Mouse (Mus musculus) ES-E14 (cell line): Measurements from ENCODE around the gene Prss57. TPM values are rescaled to one million over a fixed set of nuclear protein-coding genes. Genes with fewer than 3 reads are reported as not detected.

ENCODE experiments used
- DNase-seq: peaks from one replicate; pipeline ENCODE4 v3.0.0-alpha.2; 2013; ENCODE audit warnings: low read depth, low spot score
- H3K27ac ChIP-seq: 2 replicates; pipeline ENCODE4 v1.5.1; 2012; ENCODE audit warnings: low read depth, mild to moderate bottlenecking, low read length, moderate library complexity, mixed read lengths; ENCODE audit not compliant: poor library complexity, insufficient read depth, severe bottlenecking
- H3K36me3 ChIP-seq: 2 replicates; pipeline ENCODE4 v1.6.1; 2012; ENCODE audit warnings: mild to moderate bottlenecking, low read length, moderate library complexity, mixed read lengths; ENCODE audit not compliant: control insufficient read depth, poor library complexity, insufficient read depth, severe bottlenecking
- H3K4me1 ChIP-seq, 2 experiments: fragments of 150-350 bp in 1 of 2; sonication (generic) in 1 of 2; 2 replicates each; pipeline ENCODE4 v1.6.1; 2012; ENCODE audit warnings: low read length in 2 of 2, mild to moderate bottlenecking in 1 of 2, mixed read lengths in 1 of 2; ENCODE audit not compliant: control insufficient read depth in 2 of 2, insufficient read depth in 2 of 2, poor library complexity in 1 of 2
- H3K4me3 ChIP-seq, 2 experiments: fragments of 150-350 bp in 1 of 2; sonication (generic) in 1 of 2; 2 replicates each; pipeline ENCODE4 v1.5.1; 2012; ENCODE audit warnings: low read length in 2 of 2, low read depth in 1 of 2, mild to moderate bottlenecking in 1 of 2, mixed read lengths in 1 of 2; ENCODE audit not compliant: insufficient read depth in 1 of 2, poor library complexity in 1 of 2, severe bottlenecking in 1 of 2
- H3K9ac ChIP-seq: 2 replicates; pipeline ENCODE4 v1.6.1; 2012; ENCODE audit warnings: low read depth, mild to moderate bottlenecking, low read length, mixed read lengths; ENCODE audit not compliant: poor library complexity, insufficient read depth, severe bottlenecking
- H3K9me3 ChIP-seq: fragments of 150-350 bp; sonication (generic); 2 replicates; pipeline ENCODE4 v1.6.1; 2012; ENCODE audit warnings: low read depth, mild to moderate bottlenecking, low read length; ENCODE audit not compliant: control insufficient read depth, insufficient read depth
- CHD2 ChIP-seq: IDR thresholded peaks from 2 replicates; pipeline ENCODE4 v1.6.1; 2014; ENCODE audit warnings: mild to moderate bottlenecking, low read depth, low read length, inconsistent platforms
- HCFC1 ChIP-seq: IDR thresholded peaks from 2 replicates; pipeline ENCODE4 v1.6.1; 2012; ENCODE audit warnings: low read length, inconsistent platforms, borderline replicate concordance; ENCODE audit not compliant: insufficient read depth
- MAFK ChIP-seq: IDR thresholded peaks from 2 replicates; pipeline ENCODE4 v1.6.1; 2014; ENCODE audit warnings: mild to moderate bottlenecking, low read depth, low read length, inconsistent platforms; ENCODE audit not compliant: insufficient read depth
- ZC3H11A ChIP-seq: IDR thresholded peaks from 2 replicates; pipeline ENCODE4 v1.6.1; 2012; ENCODE audit warnings: low read depth, mild to moderate bottlenecking, inconsistent platforms, low read length, borderline replicate concordance
- ZNF384 ChIP-seq: IDR thresholded peaks from 2 replicates; pipeline ENCODE4 v1.6.1; 2012; ENCODE audit warnings: low read depth, low read length, inconsistent platforms
- in situ Hi-C, 2 experiments: fragments of 600-800 bp; cut with MboI; formaldehyde crosslinking; loops; one replicate each; pipeline ENCODE4 v1.15.1; 2025; ENCODE audit warnings: low sequenced_read_pairs in 2 of 2, inconsistent platforms in 1 of 2; ENCODE audit not compliant: unreplicated experiment in 2 of 2
- total RNA-seq: library from RNA; depleted of rRNA; stranded (reverse); fragments of 300-350 nt; gene quantifications from 2 replicates; pipeline ENCODE4 v1.2.3, GENCODE M21; 2012

Prss57 gene
- total RNA-seq, 1 experiment: 0.27 TPM

DNA sequence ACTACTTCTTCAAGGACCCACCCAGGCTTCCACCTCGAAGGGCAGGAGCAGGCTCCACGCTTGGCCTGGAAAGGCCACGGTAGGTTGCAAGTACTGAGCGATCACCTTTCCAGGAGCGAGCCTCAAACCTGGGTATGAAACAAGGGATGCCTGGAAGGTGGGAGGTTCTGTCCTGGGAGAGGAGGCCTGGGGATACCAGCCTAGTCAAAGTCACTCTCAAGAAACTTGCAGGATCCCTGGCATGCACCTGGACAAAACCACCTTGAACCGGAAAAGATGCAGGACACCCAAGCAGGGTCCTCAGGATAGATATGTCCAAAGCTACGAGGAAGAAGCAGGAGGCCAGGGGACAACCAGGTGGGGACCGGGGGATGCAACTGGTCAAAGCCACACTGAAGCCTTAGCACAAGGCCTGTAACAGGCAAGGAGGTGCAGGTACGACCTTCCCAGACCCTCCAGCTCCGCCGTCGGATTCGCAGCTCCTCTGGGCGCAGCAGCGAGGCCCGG lies 24.7 kb downstream of the Prss57 start:
- no peak for DNase-seq
- no peak for TF ChIP-seq HCFC1
- TF ChIP-seq ZNF384: no peak
- no peak for TF ChIP-seq MAFK
- TF ChIP-seq CHD2: no peak
- TF ChIP-seq ZC3H11A: no peak
- Histone ChIP-seq H3K27ac (peak overlapping the region; percentile 88; the same call in 1 of the 2 replicates), H3K9ac (peak overlapping the region; percentile 95), H3K36me3 (peaks cover 29% of the 10 kb centered on the region), H3K9me3 (no peaks in the 10 kb centered on the region), H3K4me1 (peaks cover 2 to 17% of the 10 kb centered on the region in 2 experiments; a peak in 1 of 4 replicates), H3K4me3 (peak overlapping the region; percentile 88 to 93)
- in situ Hi-C loops: no loop called here

DNA sequence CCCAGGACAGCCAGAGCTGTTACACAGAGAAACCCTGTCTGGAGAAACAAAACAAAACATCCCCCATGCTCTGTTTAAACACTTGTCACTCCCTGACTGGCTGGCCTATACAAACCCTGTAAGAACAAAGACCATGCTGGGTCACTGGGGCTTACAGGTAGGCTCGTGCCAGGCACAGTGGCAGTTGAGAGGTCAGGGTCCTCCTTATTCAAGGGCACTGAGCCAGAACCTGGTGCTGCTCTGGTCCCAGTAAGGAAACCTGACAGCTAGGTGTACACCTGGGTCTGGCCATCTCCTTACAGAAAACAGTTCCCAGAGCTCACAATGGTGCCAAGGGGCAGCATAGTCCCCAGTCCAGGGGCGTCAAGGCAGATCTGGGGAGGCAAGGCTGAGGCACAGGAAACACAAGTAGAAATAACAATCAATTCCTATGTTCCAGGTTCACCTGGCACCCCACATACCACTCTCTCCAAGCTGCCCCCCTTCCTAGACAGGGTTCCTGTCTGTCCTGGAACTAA lies 25.5 kb downstream of the Prss57 start:
- Histone ChIP-seq H3K9me3 (no peaks in the 10 kb centered on the region), H3K27ac (no peak overlapping the region), H3K9ac (peak overlapping the region; percentile 95; the same call in 1 of the 2 replicates), H3K4me3 (peak overlapping the region; percentile 88 to 93; a peak in 3 of 4 replicates), H3K36me3 (peaks cover 35% of the 10 kb centered on the region), H3K4me1 (peaks cover 2 to 17% of the 10 kb centered on the region in 2 experiments; a peak in 1 of 4 replicates)
- no peak for TF ChIP-seq HCFC1
- TF ChIP-seq CHD2: no peak
- TF ChIP-seq ZC3H11A: no peak
- TF ChIP-seq ZNF384: no peak
- no peak for TF ChIP-seq MAFK
- DNase-seq: no peak
- in situ Hi-C loops: no loop called here

- no peak for DNase-seq
- Histone ChIP-seq H3K36me3 (peaks cover 37% of the 10 kb centered on the region), H3K4me3 (no peak overlapping the region), H3K9me3 (no peaks in the 10 kb centered on the region), H3K4me1 (peaks cover 2 to 18% of the 10 kb centered on the region in 2 experiments; a peak in 1 of 4 replicates), H3K27ac (no peak overlapping the region), H3K9ac (0 out of 2 replicates have a peak overlapping the region, but pooled peaks have one; percentile 4)
- in situ Hi-C loops: no loop called here
- TF ChIP-seq HCFC1: no peak
Observed at GRCm38 (mm10) chr10:79764234-79764633, 26.5 kb downstream of the Prss57 start.

DNA sequence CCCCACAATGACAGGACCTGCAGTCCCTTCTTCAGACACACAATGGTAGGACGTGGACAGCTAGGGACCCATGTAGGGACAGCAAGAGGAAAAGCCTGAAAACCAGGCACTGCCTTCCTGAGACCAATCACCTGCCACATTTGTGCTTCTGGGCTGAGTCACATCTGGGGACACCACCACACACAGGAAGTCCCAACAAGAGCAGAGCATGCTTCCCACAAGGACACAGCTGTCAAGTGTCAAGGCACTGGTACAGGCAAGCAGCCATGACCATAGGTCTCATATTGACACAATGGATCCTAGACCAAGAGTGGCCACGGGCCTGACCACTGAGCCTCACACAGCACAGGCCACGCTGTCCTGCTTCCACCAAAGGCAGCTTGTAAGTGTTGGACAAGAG lies 27.9 kb downstream of the Prss57 start:
- Histone ChIP-seq H3K9me3 (no peaks in the 10 kb centered on the region), H3K4me3 (no peak overlapping the region), H3K27ac (no peak overlapping the region; the same call in 1 of the 2 replicates), H3K36me3 (peaks cover 49% of the 10 kb centered on the region), H3K9ac (no peak overlapping the region), H3K4me1 (peaks cover 2 to 20% of the 10 kb centered on the region in 2 experiments; a peak in 1 of 4 replicates)
- no peak for DNase-seq
- TF ChIP-seq HCFC1 (no peak), ZC3H11A (no peak), CHD2 (no peak), ZNF384 (no peak)
- in situ Hi-C loops: no loop called here
